Mouse (Mus musculus): ENCODE measurements around the gene D6Wsu163e. TPM values are rescaled to one million over a fixed set of nuclear protein-coding genes. Genes with fewer than 3 reads are reported as not detected.

D6Wsu163e gene
- polyA plus RNA-seq, 1 experiment from 2014 or later: 32.5 TPM

DNA sequence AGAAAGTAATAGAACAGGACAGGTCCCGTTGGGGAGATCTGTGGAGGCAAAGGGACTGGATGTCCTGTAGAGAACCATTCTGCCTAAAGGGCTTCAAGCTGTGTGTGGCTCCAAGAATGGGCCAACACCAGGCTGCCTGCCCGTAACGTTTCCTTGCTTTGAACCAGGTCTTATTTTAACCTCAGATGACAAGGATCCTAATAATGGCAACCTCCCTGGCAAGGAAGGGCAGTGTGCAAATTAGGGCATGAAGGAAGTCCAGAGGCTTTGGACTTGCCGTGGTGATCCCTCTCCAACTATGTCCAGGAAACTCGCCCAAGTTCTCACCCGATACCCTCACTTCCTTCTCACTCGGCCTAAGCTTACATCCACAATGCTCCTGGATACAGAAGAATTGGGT, 85.1 kb downstream of the D6Wsu163e start:
- Histone ChIP-seq H3K4me3 (replicated peaks; ENCODE audit: low read length) (no peak overlapping the region), H3K36me3 (replicated peaks; ENCODE audit: control insufficient read depth, insufficient read depth) (no peaks in the 10 kb centered on the region), H3K4me2 (replicated peaks) (no peak overlapping the region), H3K27ac (no peak overlapping the region), H3K9ac (no peak overlapping the region), H3K4me1 (replicated peaks; ENCODE audit: control insufficient read depth, insufficient read depth, low read length) (no peaks in the 10 kb centered on the region), H3K27me3 (ENCODE audit: control insufficient read depth, insufficient read depth, low read length) (peaks cover 7% of the 10 kb centered on the region; the same call in 1 of the 2 replicates), H3K9me3 (ENCODE audit: control insufficient read depth, low read length) (no peaks in the 10 kb centered on the region)
- no peak for DNase-seq (ENCODE audit: low spot score)
- 83% methylated on average over 7 of the region's 7 CpGs for WGBS
- no peak for ATAC-seq (ENCODE audit: low FRiP score)

Other genes starting within 250 kb of the D6Wsu163e start
- gene Kcna6, start 199.3 kb upstream of the D6Wsu163e start, polyA plus RNA-seq (2014; fragmentation: Nextera tagmentation; extraction: Ambion mirVana): 18.5 and 22.9 TPM in 2 replicates
- 188 and 195 TPM in 2 replicates for gene Ndufa9, start 90.8 kb upstream of the D6Wsu163e start, polyA plus RNA-seq (2014; fragmentation: Nextera tagmentation; extraction: Ambion mirVana)
- 0.09 and 0.19 TPM in 2 replicates for gene Akap3, start 86.9 kb upstream of the D6Wsu163e start, polyA plus RNA-seq (2014; fragmentation: Nextera tagmentation; extraction: Ambion mirVana)
- gene Dyrk4, start 18.1 kb upstream of the D6Wsu163e start, polyA plus RNA-seq (2014; fragmentation: Nextera tagmentation; extraction: Ambion mirVana): 0.09 and 0.12 TPM in 2 replicates
- gene Rad51ap1, start 375 bp upstream of the D6Wsu163e start, polyA plus RNA-seq (2014; fragmentation: Nextera tagmentation; extraction: Ambion mirVana): 15.3 and 17.6 TPM in 2 replicates
- not detected in 2 replicates for gene Fgf6, start 75.6 kb downstream of the D6Wsu163e start, polyA plus RNA-seq (2014; fragmentation: Nextera tagmentation; extraction: Ambion mirVana)
- gene Fgf23, start 132.9 kb downstream of the D6Wsu163e start, polyA plus RNA-seq (2014; fragmentation: Nextera tagmentation; extraction: Ambion mirVana): 0.11 and 0.18 TPM in 2 replicates
- 6.5 and 6.9 TPM in 2 replicates for gene Tigar, start 169.6 kb downstream of the D6Wsu163e start, polyA plus RNA-seq (2014; fragmentation: Nextera tagmentation; extraction: Ambion mirVana)
- 163 and 239 TPM in 2 replicates for gene Ccnd2, start 212.2 kb downstream of the D6Wsu163e start, polyA plus RNA-seq (2014; fragmentation: Nextera tagmentation; extraction: Ambion mirVana)

Data from hindbrain, embryonic 14.5 days (tissue).